In the genomic region with DNA sequence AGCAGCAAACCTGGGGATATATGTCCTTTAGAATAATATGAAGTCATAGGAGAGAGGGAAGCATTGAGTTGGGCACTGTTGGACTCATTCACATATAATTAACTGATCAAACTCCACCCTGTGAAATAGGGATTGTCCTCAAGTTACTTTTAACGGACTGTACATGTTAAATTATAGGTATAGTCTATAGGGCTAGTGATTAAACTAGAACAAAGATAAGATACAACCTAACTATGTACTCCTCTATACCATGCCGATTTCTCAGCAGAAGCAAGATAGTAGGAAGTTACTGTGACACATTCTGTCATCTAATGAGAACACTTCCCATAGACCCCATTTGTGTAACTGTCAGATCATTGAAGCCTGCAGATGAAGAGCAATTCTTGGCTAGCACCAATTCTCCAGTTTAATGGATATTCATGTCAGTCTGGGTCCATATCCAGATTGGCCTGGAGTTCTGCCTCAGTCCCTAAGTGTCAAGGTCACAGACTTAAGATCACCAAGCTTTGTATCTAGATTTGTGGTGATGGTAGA, we compare ENCODE assay signal across 14 mouse cellular contexts. TPM values are rescaled to one million over a fixed set of nuclear protein-coding genes. Genes with fewer than 3 reads are reported as not detected.
"Had no signal": no experiment of that assay in that cellular context is flagged by ENCODE, and none has a peak within 500 bp of the region (broad histone marks: within the 10 kb centered on the region; RNA-seq: fewer than 3 reads in every experiment).

No protein-coding gene starts in this region.

- H3K9ac ChIP-seq: kidney, embryonic 15.5 days; limb, embryonic 12.5 days; lung, embryonic 15.5 days; midbrain, embryonic 12.5 days; neural tube, embryonic 15.5 days had no signal

- H3K9me3 ChIP-seq: kidney, embryonic 15.5 days; limb, embryonic 12.5 days; lung, embryonic 15.5 days; midbrain, embryonic 12.5 days; neural tube, embryonic 15.5 days had no signal

- DNase-seq: kidney, adult 2 months; kidney, postnatal 14 days; layer of hippocampus, postnatal 36 days; lung, postnatal 14 days; right cerebral cortex, adult 18-20 months; right cerebral cortex, postnatal 25 days; thymus, postnatal 36 days had no signal

- H3K27me3 ChIP-seq: kidney, embryonic 15.5 days; limb, embryonic 12.5 days; lung, embryonic 15.5 days; midbrain, embryonic 12.5 days; neural tube, embryonic 15.5 days had no signal

- H3K27ac ChIP-seq: kidney, embryonic 15.5 days; limb, embryonic 12.5 days; lung, embryonic 15.5 days; midbrain, embryonic 12.5 days; neural tube, embryonic 15.5 days had no signal

- H3K4me3 ChIP-seq: kidney, embryonic 15.5 days; limb, embryonic 12.5 days; lung, embryonic 15.5 days; midbrain, embryonic 12.5 days; neural tube, embryonic 15.5 days had no signal

- ATAC-seq: intestine, embryonic 16.5 days had no signal

- H3K4me2 ChIP-seq: kidney, embryonic 15.5 days; limb, embryonic 12.5 days; lung, embryonic 15.5 days; midbrain, embryonic 12.5 days had no signal

RNA-seq across cellular contexts. Expression of a gene that starts 25.4 kb away (rescaled TPM):
- total RNA-seq: liver, adult 2 months had no signal
